Mouse (Mus musculus) bone marrow, adult 2 months (tissue): Measurements from ENCODE around the gene Tpbgl. TPM values are rescaled to one million over a fixed set of nuclear protein-coding genes. Genes with fewer than 3 reads are reported as not detected.

Experiments used
- H3K27ac ChIP-seq: fragments of 200-500 bp; 2 replicates; pipeline ENCODE4 v1.5.1; 2012; ENCODE audit warnings: low read depth, mild to moderate bottlenecking, control low read depth, inconsistent platforms, low read length; ENCODE audit not compliant: control insufficient read depth, poor library complexity, insufficient read depth
- H3K4me1 ChIP-seq: fragments of 200-500 bp; 2 replicates; pipeline ENCODE4 v1.6.1; 2011; ENCODE audit warnings: low read length; ENCODE audit not compliant: control insufficient read depth, insufficient read depth
- H3K4me3 ChIP-seq: fragments of 200-500 bp; replicated peaks from 2 replicates; pipeline ENCODE3; 2011; ENCODE audit warnings: mild to moderate bottlenecking, low read depth, low read length, control low read depth; ENCODE audit not compliant: control insufficient read depth
- CTCF ChIP-seq: fragments of 200-500 bp; IDR thresholded peaks from 2 replicates; pipeline ENCODE4 v1.5.1; 2011; ENCODE audit warnings: low read length, control low read depth; ENCODE audit not compliant: control insufficient read depth, insufficient read depth
- POLR2A ChIP-seq: fragments of 200-500 bp; IDR thresholded peaks from 2 replicates; pipeline ENCODE4 v1.6.1; 2011; ENCODE audit warnings: low read depth, mild to moderate bottlenecking, control low read depth, low read length, borderline replicate concordance; ENCODE audit not compliant: control insufficient read depth
- WGBS: fragments of 180-500 bp; shearing (Covaris S2); methylation state at CpG from one replicate; pipeline ENCODE4 v1.1.7; 2018; 5-methylcytosine and 5-hydroxymethylcytosine counted together
- polyA plus RNA-seq: library from polyadenylated mRNA; stranded (reverse); fragments of >200 nt; gene quantifications from 2 replicates; pipeline ENCODE4 v1.2.4, GENCODE M21; 2011; ENCODE audit warnings: low replicate concordance; ENCODE audit not compliant: missing spikeins, insufficient read depth, insufficient read length

Tpbgl gene
- polyA plus RNA-seq, 1 experiment = not detected

DNA sequence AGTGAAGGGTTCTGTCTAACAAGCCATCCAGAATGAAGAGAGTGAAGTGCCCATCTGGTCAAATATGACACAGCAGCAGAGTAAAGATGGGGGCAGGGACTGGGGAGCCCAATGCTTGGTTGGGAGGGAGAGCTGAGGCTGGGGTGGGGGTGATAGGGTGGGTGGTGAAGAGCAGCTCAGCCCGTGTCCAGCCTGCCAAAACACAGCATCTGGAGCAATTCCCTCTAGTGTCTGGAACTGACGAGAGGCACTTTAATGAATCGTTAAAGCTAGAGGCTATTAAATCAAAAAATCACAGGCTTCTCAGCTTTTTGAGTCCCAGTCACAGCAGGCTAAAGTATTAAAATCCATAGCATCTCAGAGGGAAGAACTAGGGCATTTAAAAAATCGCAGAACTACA lies 22.7 kb upstream of the Tpbgl start:
- no peak overlapping the region for H3K27ac ChIP-seq
- no peak overlapping the region for H3K4me3 ChIP-seq
- 70% methylated on average over 4 of the region's 4 CpGs for WGBS
- TF ChIP-seq POLR2A = no peak
- no peak for TF ChIP-seq CTCF
- H3K4me1 ChIP-seq = no peaks in the 10 kb centered on the region

DNA sequence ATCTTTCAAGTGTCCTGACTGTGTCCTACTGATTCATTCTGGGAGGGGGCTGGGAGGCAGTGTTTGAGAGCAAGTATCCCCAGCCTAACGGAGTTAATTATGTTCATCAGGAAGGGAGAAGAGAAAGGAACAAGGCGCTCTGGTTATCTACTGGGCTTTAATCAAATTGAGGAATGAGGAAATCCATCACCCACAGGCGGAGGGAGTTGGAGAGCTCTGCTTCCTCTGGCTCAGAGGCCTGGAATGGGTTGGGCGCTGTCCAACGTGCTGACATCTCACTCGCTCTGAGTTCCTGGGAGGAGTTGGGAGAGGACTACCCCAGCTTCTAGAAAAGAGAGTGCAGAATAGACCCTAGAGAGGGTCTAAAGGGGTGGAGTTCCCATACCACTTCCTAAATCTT lies 21.7 kb upstream of the Tpbgl start:
- Histone ChIP-seq H3K27ac (no peak overlapping the region), H3K4me1 (no peaks in the 10 kb centered on the region), H3K4me3 (no peak overlapping the region)
- TF ChIP-seq CTCF (no peak), POLR2A (no peak)
- 5% methylated on average over 6 of the region's 6 CpGs for WGBS

DNA sequence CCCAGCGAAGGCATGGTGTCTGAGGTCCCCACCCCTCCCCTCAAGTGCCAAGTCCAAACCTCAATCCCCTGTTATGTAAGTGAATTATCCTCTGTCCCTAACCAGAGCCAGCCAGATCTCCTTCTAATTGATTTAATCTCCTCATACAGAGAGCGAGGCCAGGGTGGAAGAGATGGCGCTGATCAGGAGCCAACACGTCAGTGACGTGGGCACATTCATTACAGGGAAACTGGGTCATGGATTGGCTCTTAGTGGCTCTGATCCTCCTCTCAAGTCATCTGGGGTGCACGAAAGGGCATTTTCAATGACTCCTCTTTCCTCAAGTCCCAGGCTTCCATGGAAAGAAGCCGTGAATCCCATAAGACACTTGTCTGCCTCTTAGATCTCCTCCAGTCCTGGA lies 17.8 kb upstream of the Tpbgl start:
- 77% methylated on average over 7 of the region's 7 CpGs for WGBS

DNA sequence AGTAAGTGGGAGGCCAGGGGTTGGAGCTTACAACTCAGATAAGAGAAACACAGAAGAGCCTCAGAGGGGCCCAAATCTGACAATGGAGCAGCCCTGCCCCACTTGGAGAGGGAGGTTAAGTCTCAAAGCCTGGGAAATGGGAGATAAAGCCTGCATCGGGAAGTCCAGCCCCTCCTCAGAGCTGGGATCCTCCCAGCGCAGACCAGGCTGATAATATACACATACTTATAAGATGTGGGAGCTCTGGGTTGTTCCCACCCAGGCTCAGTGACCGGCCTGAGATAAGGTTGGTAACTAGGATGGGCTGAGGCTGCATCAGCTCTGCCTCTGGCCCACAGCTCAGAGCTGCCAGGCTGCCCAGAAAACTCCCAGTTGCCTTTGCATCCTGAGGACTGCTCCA lies 15.2 kb upstream of the Tpbgl start:
- TF ChIP-seq POLR2A (no peak), CTCF (no peak)
- H3K4me1 ChIP-seq = no peaks in the 10 kb centered on the region
- WGBS = 62% methylated on average over 3 of the region's 3 CpGs
- no peak overlapping the region for H3K4me3 ChIP-seq
- H3K27ac ChIP-seq = no peak overlapping the region

More for the DNA sequence above, 17.8 kb upstream of the Tpbgl start:
- TF ChIP-seq CTCF (no peak), POLR2A (no peak)
- Histone ChIP-seq H3K4me3 (no peak overlapping the region), H3K27ac (no peak overlapping the region), H3K4me1 (no peaks in the 10 kb centered on the region)

DNA sequence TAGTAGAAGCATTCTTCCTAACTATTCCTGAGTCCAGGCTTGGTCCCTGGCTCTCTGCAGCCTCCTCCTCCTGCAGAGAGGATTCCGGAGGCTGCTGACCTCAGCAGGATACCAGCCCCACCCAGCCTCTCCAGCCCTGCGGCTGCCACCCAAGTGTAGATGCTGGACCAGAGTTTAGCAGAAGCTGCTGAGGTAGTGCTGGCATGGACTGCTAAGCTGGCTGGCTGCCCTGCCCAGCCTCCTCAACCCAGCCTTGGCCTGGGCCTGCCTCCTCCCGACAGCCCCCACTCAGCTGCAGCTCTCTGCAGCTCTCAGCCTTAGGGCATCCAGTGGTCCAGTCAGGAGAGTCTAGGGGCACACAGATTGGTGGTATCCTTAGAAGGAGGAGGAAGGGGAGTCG lies 14.3 kb upstream of the Tpbgl start:
- TF ChIP-seq CTCF (no peak), POLR2A (no peak)
- 49% methylated on average over 4 of the region's 4 CpGs for WGBS
- Histone ChIP-seq H3K27ac (no peak overlapping the region), H3K4me1 (no peaks in the 10 kb centered on the region), H3K4me3 (no peak overlapping the region)

DNA sequence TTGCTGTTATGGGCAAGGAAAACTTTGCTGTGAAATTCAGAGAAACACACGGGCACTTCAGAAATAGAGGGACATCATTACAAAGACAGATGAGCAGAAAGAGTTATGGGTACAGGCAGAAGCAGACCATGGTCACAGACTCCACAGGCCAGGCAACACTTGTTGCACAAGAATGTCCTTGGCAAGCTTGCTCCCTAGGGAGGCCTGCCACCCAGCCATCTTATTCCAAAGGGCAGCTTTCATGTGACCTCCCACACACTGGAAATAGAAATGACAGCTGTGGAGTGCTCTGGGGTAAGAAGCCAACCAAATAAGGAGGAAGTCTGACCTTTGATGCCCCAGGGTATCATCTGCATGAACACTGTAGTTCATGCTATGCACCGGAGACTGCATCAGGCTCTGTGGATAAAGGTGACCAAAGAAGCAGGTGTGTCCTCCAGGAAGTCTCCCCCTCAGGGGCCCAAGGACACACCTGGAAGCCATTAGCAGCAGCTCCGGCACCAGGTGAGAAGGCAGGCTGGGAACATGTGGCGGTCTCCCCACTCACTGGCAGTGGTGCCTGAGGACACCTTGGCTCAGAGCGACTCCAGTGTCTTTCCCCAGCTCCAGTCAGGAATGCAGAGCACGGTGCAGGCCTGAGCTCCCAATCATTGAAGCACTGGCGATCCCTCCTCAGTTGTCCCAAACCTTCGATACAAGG lies 7.2 kb upstream of the Tpbgl start:
- WGBS = 65% methylated on average over 8 of the region's 8 CpGs
- no peaks in the 10 kb centered on the region; the same call in 1 of the 2 replicates for H3K4me1 ChIP-seq
- TF ChIP-seq CTCF (no peak), POLR2A (no peak)
- no peak overlapping the region for H3K4me3 ChIP-seq
- no peak overlapping the region for H3K27ac ChIP-seq

DNA sequence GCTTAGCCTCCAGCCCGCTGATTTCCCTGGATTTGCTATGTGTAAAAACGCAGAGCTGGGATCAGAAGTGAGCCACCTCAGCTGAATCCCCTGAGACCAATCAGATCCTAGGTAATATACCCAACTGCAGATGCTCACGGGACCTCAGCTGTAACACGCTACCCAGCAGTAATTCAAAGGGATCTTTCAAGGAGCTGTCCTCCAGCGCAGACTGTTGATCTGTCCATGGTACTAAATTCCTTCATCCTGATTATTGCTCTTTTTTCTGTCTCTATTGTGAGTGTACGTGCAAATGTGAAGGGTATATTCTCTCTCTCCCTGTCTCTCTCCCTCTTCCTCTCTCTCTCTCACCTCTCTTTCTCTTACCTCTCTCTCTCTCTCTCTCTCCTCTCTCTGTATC lies 5.4 kb upstream of the Tpbgl start:
- WGBS = 17% methylated on average over 6 of the region's 6 CpGs
- Histone ChIP-seq H3K4me1 (no peaks in the 10 kb centered on the region; the same call in 1 of the 2 replicates), H3K27ac (no peak overlapping the region), H3K4me3 (no peak overlapping the region)
- TF ChIP-seq POLR2A = no peak
- no peak for TF ChIP-seq CTCF

DNA sequence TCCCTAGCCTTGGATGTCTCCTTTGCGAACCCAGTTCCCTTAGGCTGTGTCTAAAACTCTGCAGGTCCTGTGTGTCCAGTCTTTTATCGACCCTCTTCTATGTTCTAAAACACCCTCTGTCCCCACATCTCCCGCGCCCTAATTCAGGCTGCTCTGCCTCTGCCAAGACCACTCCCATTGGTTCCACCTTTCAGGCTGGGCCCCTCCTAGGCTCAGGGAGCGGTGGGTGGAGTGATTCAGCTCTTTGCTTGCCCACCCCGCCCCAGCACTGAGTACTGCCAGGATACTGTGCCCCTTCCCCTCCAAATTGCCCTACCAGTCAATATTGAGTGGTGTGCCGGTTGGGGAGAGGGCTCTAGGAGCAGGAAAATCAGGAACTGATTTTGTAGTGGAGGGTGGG lies 463 bp upstream of the Tpbgl start:
- Histone ChIP-seq H3K27ac (no peak overlapping the region), H3K4me1 (no peaks in the 10 kb centered on the region; the same call in 1 of the 2 replicates), H3K4me3 (no peak overlapping the region)
- TF ChIP-seq CTCF (no peak), POLR2A (no peak)
- 14% methylated on average over 7 of the region's 7 CpGs for WGBS
